Mouse (Mus musculus): ENCODE measurements around the gene 7420426K07Rik. TPM values are rescaled to one million over a fixed set of nuclear protein-coding genes. Genes with fewer than 3 reads are reported as not detected.

The 7420426K07Rik gene
- polyA plus RNA-seq, 1 experiment, result not detected

DNA sequence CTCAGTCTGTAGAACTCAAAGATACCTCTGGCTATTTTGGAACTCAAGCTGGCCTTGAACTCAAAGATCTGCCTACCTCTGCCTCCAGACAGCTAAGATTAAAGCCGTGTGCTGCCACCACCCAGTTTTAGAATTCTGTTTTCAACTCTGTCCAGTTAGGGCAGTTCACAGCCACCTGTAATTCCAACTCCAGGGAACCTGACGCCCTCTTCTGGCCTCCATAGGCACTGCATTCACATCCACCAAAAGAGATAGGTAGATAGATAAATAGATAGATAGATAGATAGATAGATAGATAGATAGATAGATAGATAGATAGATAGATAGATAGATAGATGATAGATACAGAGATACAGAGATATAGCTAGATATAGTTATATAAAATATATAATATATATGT, 36.4 kb downstream of the 7420426K07Rik start:
- TF ChIP-seq CTCF (IDR thresholded peaks at IDR 0.05; ENCODE audit: borderline replicate concordance, extremely low read depth, insufficient read depth, insufficient read length) (peak; percentile 47; the same call in 1 of the 2 replicates), POLR2A (IDR thresholded peaks at IDR 0.05; ENCODE audit: borderline replicate concordance, extremely low read depth, insufficient read depth, insufficient read length, poor library complexity, severe bottlenecking) (no peak)
- no peak for DNase-seq (ENCODE audit: low read depth)

DNA sequence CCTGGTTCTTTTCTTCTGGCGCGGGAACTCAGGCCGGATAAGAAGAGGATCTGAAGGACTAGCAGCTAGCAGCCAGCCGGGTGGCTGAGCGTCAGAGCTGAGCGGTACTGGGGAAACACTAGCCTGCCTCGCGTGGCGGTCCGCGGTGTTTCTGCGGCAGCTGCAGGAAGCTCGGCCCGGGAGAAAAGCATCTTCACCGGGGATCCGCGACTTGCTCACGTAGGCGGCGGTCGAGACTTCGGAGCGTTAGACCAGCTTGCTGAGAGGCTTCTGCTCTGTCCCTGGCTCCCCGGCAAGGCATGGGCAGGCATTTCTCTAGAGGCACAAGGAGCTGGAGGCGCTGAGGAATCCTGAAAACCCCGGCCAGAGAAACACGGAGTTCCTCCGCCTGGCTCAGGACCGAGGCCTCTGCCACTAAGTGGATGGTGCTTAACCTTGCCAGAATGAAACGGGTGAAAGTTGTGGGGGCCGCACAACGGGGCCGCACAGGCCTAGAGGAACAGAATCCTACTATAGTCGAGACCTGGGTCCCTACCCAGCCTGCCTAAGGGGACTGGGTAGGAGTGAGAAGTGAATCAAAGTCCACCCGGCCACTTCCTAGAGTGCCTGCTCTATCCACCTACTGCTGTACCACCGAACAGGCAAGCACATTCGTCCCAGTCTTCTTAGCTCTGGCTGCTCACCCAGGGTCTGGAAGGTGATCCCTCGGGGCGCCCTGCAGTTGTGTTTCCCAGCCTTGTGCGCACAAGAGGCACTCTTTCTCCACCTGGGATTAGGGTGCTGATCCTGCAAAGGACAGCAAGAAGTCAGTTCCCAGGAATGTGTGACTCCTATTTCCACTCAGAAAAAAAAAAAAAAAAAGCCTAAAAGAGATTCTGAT, 49.5 kb downstream of the 7420426K07Rik start:
- TF ChIP-seq CTCF (IDR thresholded peaks at IDR 0.05; ENCODE audit: borderline replicate concordance, extremely low read depth, insufficient read depth, insufficient read length) (peak; percentile 23; the same call in 1 of the 2 replicates), POLR2A (IDR thresholded peaks at IDR 0.05; ENCODE audit: borderline replicate concordance, extremely low read depth, insufficient read depth, insufficient read length, poor library complexity, severe bottlenecking) (no peak)
- DNase-seq (ENCODE audit: low read depth), result peak; percentile 72

GRCm38 (mm10) chr9:98953291-98953690, 50.4 kb downstream of the 7420426K07Rik start:
- no peak for TF ChIP-seq POLR2A (IDR thresholded peaks at IDR 0.05; ENCODE audit: borderline replicate concordance, extremely low read depth, insufficient read depth, insufficient read length, poor library complexity, severe bottlenecking)
- TF ChIP-seq CTCF (IDR thresholded peaks at IDR 0.05; ENCODE audit: borderline replicate concordance, extremely low read depth, insufficient read depth, insufficient read length), result no peak
- DNase-seq (ENCODE audit: low read depth), result no peak

DNA sequence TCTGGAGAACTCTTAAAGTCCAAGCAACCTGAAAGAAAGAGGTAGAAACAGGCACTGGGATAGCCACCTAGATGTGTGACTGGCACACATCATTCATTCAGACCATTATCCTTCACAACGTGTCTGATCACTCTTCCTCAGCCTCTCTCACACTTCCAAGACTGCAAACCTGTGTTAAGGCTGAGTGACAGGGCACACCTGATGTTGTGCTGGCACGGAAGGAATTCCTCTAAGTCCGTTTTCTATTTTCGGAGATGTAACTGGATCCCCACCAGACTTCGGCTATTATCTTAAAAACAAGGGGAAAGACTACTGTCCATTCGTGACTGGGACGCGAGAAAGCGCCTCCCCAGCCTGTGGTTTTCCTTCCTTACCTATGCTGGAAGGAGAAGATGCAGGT, 50.9 kb downstream of the 7420426K07Rik start:
- no peak for DNase-seq (ENCODE audit: low read depth)

More for the DNA sequence above, 50.9 kb downstream of the 7420426K07Rik start:
- TF ChIP-seq CTCF (IDR thresholded peaks at IDR 0.05; ENCODE audit: borderline replicate concordance, extremely low read depth, insufficient read depth, insufficient read length), result no peak
- TF ChIP-seq POLR2A (IDR thresholded peaks at IDR 0.05; ENCODE audit: borderline replicate concordance, extremely low read depth, insufficient read depth, insufficient read length, poor library complexity, severe bottlenecking), result no peak

Other genes with a start within 250 kb of the 7420426K07Rik start
- gene Prr23a1, start 60.6 kb upstream of the 7420426K07Rik start, polyA plus RNA-seq (2012; rRNA removed), result 0.08 TPM in 1 of 2 replicates, not detected in the other
- gene Prr23a2, start 46.6 kb upstream of the 7420426K07Rik start, polyA plus RNA-seq (2012; rRNA removed), result not detected in 2 replicates
- not detected in 2 replicates for gene Prr23a3, start 38.4 kb upstream of the 7420426K07Rik start, polyA plus RNA-seq (2012; rRNA removed)
- 0.24 and 0.74 TPM in 2 replicates for gene Foxl2, start 52.2 kb downstream of the 7420426K07Rik start, polyA plus RNA-seq (2012; rRNA removed)
- 21.9 and 35.6 TPM in 2 replicates for gene Faim, start 83.3 kb downstream of the 7420426K07Rik start, polyA plus RNA-seq (2012; rRNA removed)
- gene Gm1123, start 132.6 kb downstream of the 7420426K07Rik start, polyA plus RNA-seq (2012; rRNA removed), result 0.04 and 0.08 TPM in 2 replicates
- 7.5 and 8.6 TPM in 2 replicates for gene Pik3cb, start 237.5 kb downstream of the 7420426K07Rik start, polyA plus RNA-seq (2012; rRNA removed)

All from brain, embryonic 14.5 days (tissue).